Mouse (Mus musculus) CH12.LX (cell line): ENCODE measurements at regions not wholly inside any gene's neighbourhood (a gene's known extent, or its start where the extent isn't known, plus 50 kb on each side); places are given as distances from the start of the nearest gene placed in this dataset.

Experiments
- DNase-seq: peaks from one replicate; pipeline ENCODE4 v3.0.0-alpha.2; 2013; ENCODE audit errors: extremely low read depth
- H3K27ac ChIP-seq: 2 replicates; pipeline ENCODE4 v1.5.1; 2012; ENCODE audit warnings: low read depth, mild to moderate bottlenecking, control low read depth, moderate library complexity; ENCODE audit not compliant: insufficient read depth
- H3K27me3 ChIP-seq: replicated peaks from 2 replicates; pipeline ENCODE3; 2012; ENCODE audit warnings: inconsistent platforms
- H3K36me3 ChIP-seq, 2 experiments: replicated peaks in 1 of 2; 2 replicates each; pipeline versions ENCODE3 to v1.6.1; 2012; ENCODE audit warnings: inconsistent platforms in 1 of 2, low read length in 1 of 2, mild to moderate bottlenecking in 1 of 2, mixed read lengths in 1 of 2, moderate library complexity in 1 of 2; ENCODE audit not compliant: control insufficient read depth in 1 of 2, insufficient read depth in 1 of 2
- H3K4me1 ChIP-seq, 2 experiments: 2 replicates each; pipeline ENCODE4 v1.6.1; 2012; ENCODE audit warnings: inconsistent platforms in 1 of 2, moderate library complexity in 1 of 2; ENCODE audit not compliant: insufficient read depth in 2 of 2, control insufficient read depth in 1 of 2
- H3K4me2 ChIP-seq: 2 replicates; pipeline ENCODE4 v1.6.1; 2012; ENCODE audit warnings: low read depth, mild to moderate bottlenecking, control low read depth; ENCODE audit not compliant: poor library complexity, insufficient read depth, severe bottlenecking
- H3K4me3 ChIP-seq, 3 experiments: fragments of 150-350 bp in 1 of 3; sonication (generic) in 1 of 3; replicated peaks in 1 of 3; 2 replicates each; pipeline versions ENCODE3 to v1.5.1; 2011 to 2012; ENCODE audit warnings: low read depth in 2 of 3, low read length in 2 of 3, mild to moderate bottlenecking in 2 of 3, moderate library complexity in 2 of 3, control low read depth in 1 of 3, improper control_type of control experiment in 1 of 3, inconsistent platforms in 1 of 3, mixed read lengths in 1 of 3; ENCODE audit not compliant: poor library complexity in 1 of 3
- H3K79me2 ChIP-seq: replicated peaks from 2 replicates; pipeline ENCODE4 v1.6.1; 2012; ENCODE audit warnings: mild to moderate bottlenecking, moderate library complexity; ENCODE audit not compliant: control insufficient read depth, poor library complexity, insufficient read depth, severe bottlenecking; ENCODE audit errors: extremely low read depth
- H3K9ac ChIP-seq: 2 replicates; pipeline ENCODE4 v1.6.1; 2012; ENCODE audit warnings: low read depth, mild to moderate bottlenecking, control low read depth, moderate library complexity; ENCODE audit not compliant: insufficient read depth
- H3K9me3 ChIP-seq: replicated peaks from 2 replicates; pipeline ENCODE3; 2012; ENCODE audit warnings: low read length, inconsistent platforms, mixed read lengths
- CHD1 ChIP-seq: IDR thresholded peaks from 2 replicates; pipeline ENCODE4 v1.6.1; 2012; ENCODE audit warnings: low read depth, low read length, improper control_type of control experiment, inconsistent platforms
- CHD2 ChIP-seq: IDR thresholded peaks from 2 replicates; pipeline ENCODE4 v1.6.1; 2011; ENCODE audit warnings: low read length, improper control_type of control experiment
- CTCF ChIP-seq, 2 experiments: IDR thresholded peaks in 1 of 2; conservative IDR thresholded peaks in 1 of 2; 2 replicates each; pipeline ENCODE4 v1.5.1; 2011 to 2012; ENCODE audit warnings: low read depth in 2 of 2, low read length in 2 of 2, improper control_type of control experiment in 1 of 2, inconsistent platforms in 1 of 2, mild to moderate bottlenecking in 1 of 2, moderate library complexity in 1 of 2
- ETS1 ChIP-seq: conservative IDR thresholded peaks from 2 replicates; pipeline ENCODE4 v1.6.1; 2012; ENCODE audit warnings: low read depth, mild to moderate bottlenecking, inconsistent platforms, low read length, improper control_type of control experiment, moderate library complexity
- JUN ChIP-seq: IDR thresholded peaks from 2 replicates; pipeline ENCODE4 v1.6.1; 2011; ENCODE audit warnings: low read depth, mild to moderate bottlenecking, low read length, improper control_type of control experiment, moderate library complexity; ENCODE audit not compliant: insufficient read depth
- MAX ChIP-seq: IDR thresholded peaks from 2 replicates; pipeline ENCODE4 v1.6.1; 2011; ENCODE audit warnings: low read length, improper control_type of control experiment
- MAZ ChIP-seq: IDR thresholded peaks from 2 replicates; pipeline ENCODE4 v1.6.1; 2012; ENCODE audit warnings: low read depth, mild to moderate bottlenecking, inconsistent platforms, low read length, improper control_type of control experiment, moderate library complexity
- MXI1 ChIP-seq: IDR thresholded peaks from 2 replicates; pipeline ENCODE4 v1.6.1; 2011; ENCODE audit warnings: mild to moderate bottlenecking, low read depth, low read length, improper control_type of control experiment
- NELFE ChIP-seq: IDR thresholded peaks from 2 replicates; pipeline ENCODE4 v1.6.1; 2011; ENCODE audit warnings: low read depth, low read length, improper control_type of control experiment
- NRF1 ChIP-seq: IDR thresholded peaks from 2 replicates; pipeline ENCODE4 v1.6.1; 2014; ENCODE audit warnings: low read depth, mild to moderate bottlenecking, inconsistent platforms, low read length, improper control_type of control experiment, moderate library complexity
- POLR2AphosphoS2 ChIP-seq: IDR thresholded peaks from 2 replicates; pipeline ENCODE4 v1.6.1; 2011; ENCODE audit warnings: low read depth, low read length, improper control_type of control experiment
- RAD21 ChIP-seq: IDR thresholded peaks from 2 replicates; pipeline ENCODE4 v1.6.1; 2011; ENCODE audit warnings: low read depth, mild to moderate bottlenecking, low read length, improper control_type of control experiment, moderate library complexity
- RCOR1 ChIP-seq: conservative IDR thresholded peaks from 2 replicates; pipeline ENCODE4 v1.6.1; 2012; ENCODE audit warnings: low read depth, mild to moderate bottlenecking, inconsistent platforms, low read length, improper control_type of control experiment
- SIN3A ChIP-seq: IDR thresholded peaks from 2 replicates; pipeline ENCODE4 v1.6.1; 2012; ENCODE audit warnings: low read length, improper control_type of control experiment, inconsistent platforms
- SMC3 ChIP-seq: IDR thresholded peaks from 2 replicates; pipeline ENCODE4 v1.6.1; 2011; ENCODE audit warnings: low read depth, low read length, improper control_type of control experiment
- TBP ChIP-seq: conservative IDR thresholded peaks from 2 replicates; pipeline ENCODE4 v1.6.1; 2011; ENCODE audit warnings: low read depth, low read length, improper control_type of control experiment
- TCF12 ChIP-seq: IDR thresholded peaks from 2 replicates; pipeline ENCODE4 v1.6.1; 2014; ENCODE audit warnings: low read depth, mild to moderate bottlenecking, inconsistent platforms, low read length, improper control_type of control experiment
- UBTF ChIP-seq: IDR thresholded peaks from 2 replicates; pipeline ENCODE4 v1.6.1; 2012; ENCODE audit warnings: low read depth, mild to moderate bottlenecking, inconsistent platforms, low read length, improper control_type of control experiment, moderate library complexity
- ZC3H11A ChIP-seq: IDR thresholded peaks from 2 replicates; pipeline ENCODE4 v1.6.1; 2012; ENCODE audit warnings: low read depth, mild to moderate bottlenecking, inconsistent platforms, low read length, improper control_type of control experiment
- ZMIZ1 ChIP-seq: IDR thresholded peaks from 2 replicates; pipeline ENCODE4 v1.6.1; 2012; ENCODE audit warnings: low read depth, mild to moderate bottlenecking, inconsistent platforms, low read length, improper control_type of control experiment
- ZNF384 ChIP-seq: IDR thresholded peaks from 2 replicates; pipeline ENCODE4 v1.6.1; 2012; ENCODE audit warnings: low read depth, low read length, improper control_type of control experiment, inconsistent platforms
- dilution Hi-C: fragments of 300-500 bp; cut with MboI; formaldehyde crosslinking; loops from 2 replicates; pipeline ENCODE4 v1.14.3; 2020; ENCODE audit warnings: low sequenced_read_pairs; ENCODE audit not compliant: extremely low pct_unique_long_range_greater_than_20kb, extremely low pct_ligation_motif_present
- in situ Hi-C: fragments of 300-500 bp; cut with MboI; formaldehyde crosslinking; loops from 3 replicates; pipeline ENCODE4 v1.14.3; 2019; ENCODE audit warnings: low sequenced_read_pairs, low pct_ligation_motif_present, low pct_unique_long_range_greater_than_20kb, mixed read lengths

DNA sequence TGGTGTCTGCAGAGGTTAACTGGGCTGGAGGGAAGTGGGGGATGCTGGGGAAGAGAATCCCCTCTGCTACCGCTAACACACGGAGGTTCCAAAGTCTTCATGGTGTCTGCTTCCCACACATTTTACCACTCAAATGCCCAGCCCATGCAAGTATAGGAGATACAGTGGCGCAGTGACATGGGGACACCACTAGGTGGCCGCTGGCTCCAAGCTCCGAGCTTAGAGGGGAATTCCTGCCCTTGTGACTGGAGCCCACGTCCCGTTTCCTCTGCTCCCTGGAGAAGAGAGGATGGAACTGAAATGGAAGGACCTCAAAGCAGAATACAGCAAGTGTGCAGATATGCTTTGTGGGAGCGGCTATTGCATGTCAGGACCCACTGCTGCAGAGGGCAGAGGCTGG, 218.2 kb downstream of the Cyp26b1 start:
- DNase-seq, result peak; percentile 19
- Histone ChIP-seq H3K4me1 (no peaks in the 10 kb centered on the region), H3K9ac (no peak overlapping the region), H3K9me3 (no peaks in the 10 kb centered on the region), H3K79me2 (no peaks in the 10 kb centered on the region), H3K27ac (no peak overlapping the region), H3K36me3 (no peaks in the 10 kb centered on the region), H3K27me3 (peaks cover 82% of the 10 kb centered on the region), H3K4me2 (no peak overlapping the region), H3K4me3 (no peak overlapping the region)
- in situ Hi-C loops (no loop called here), dilution Hi-C loops (no loop called here)
- TF ChIP-seq CTCF (conservative IDR thresholded peaks at IDR 0.05 in 1 of 2, IDR thresholded peaks at IDR 0.05 in 1 of 2; ENCODE audit: low read depth in 2 of 2, low read length in 2 of 2) (peak; percentile 72 to 78), NRF1 (no peak), ZC3H11A (no peak), RCOR1 (no peak), TCF12 (no peak), TBP (no peak), JUN (no peak), ZNF384 (no peak), POLR2AphosphoS2 (no peak), RAD21 (peak; percentile 43), NELFE (no peak), ETS1 (no peak), SIN3A (no peak), SMC3 (peak; percentile 54), MXI1 (no peak)

DNA sequence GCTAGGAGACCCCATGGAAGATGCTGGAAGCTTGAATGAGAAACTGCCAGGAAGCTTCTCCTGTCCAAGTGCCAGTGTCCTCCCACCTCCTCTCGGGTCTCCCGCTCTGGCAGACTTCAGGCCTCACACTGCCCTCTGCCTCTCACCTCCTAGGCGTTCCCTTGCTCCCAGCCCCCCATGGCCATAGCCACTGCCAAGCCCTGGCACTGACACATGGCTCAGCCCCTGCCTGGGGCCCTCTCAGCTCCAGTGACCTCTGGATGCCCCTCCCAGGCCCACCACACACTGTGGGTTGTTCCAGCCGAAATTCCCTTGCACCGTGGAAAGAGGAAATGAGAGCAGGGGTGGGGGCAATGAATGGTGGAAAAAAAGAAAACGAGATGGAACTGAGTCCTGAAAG, 227.3 kb downstream of the Cyp26b1 start:
- Histone ChIP-seq H3K9me3 (no peaks in the 10 kb centered on the region), H3K4me2 (no peak overlapping the region), H3K27me3 (peaks cover 85% of the 10 kb centered on the region), H3K27ac (no peak overlapping the region), H3K4me1 (no peaks in the 10 kb centered on the region), H3K79me2 (no peaks in the 10 kb centered on the region), H3K4me3 (no peak overlapping the region), H3K36me3 (no peaks in the 10 kb centered on the region), H3K9ac (no peak overlapping the region)
- in situ Hi-C loops (no loop called here), dilution Hi-C loops (no loop called here)
- TF ChIP-seq ZMIZ1, result no peak
- TF ChIP-seq POLR2AphosphoS2, result no peak
- no peak for TF ChIP-seq UBTF
- TF ChIP-seq RAD21, result no peak
- no peak for TF ChIP-seq CHD1
- TF ChIP-seq CTCF (conservative IDR thresholded peaks at IDR 0.05 in 1 of 2, IDR thresholded peaks at IDR 0.05 in 1 of 2; ENCODE audit: low read depth in 2 of 2, low read length in 2 of 2), result no peak
- no peak for TF ChIP-seq MAZ
- no peak for TF ChIP-seq TCF12
- no peak for TF ChIP-seq MAX
- no peak for TF ChIP-seq MXI1
- TF ChIP-seq CHD2, result no peak
- DNase-seq, result no peak
